Mouse (Mus musculus): ENCODE data around the gene Smbd1. TPM values are rescaled to one million over a fixed set of nuclear protein-coding genes. Genes with fewer than 3 reads are reported as not detected.

Smbd1 gene
- not detected in 2 replicates for polyA plus RNA-seq (2012)

DNA sequence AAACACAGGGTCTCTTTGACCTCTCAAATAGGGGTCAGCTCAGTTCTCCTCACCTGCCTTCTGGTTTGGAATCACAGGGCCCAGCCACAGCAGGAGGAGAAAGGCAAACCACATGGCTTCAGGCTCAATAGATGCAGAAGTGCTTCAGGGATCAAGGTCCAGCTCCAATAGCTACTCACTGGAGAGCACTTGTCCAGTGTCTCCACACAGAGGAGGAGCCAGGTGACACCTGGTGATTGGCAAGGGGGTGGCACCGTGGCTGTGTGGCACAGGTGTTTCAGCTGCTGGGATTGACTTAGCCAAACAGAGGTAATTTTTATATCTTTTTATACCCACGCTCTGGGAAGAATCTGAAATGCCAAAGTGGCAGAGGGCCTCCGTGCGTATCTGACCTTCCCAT, at the start of gene Smbd1:
TSS of gene Smbd1 (minus strand) at position 157 of the 400 bp plus-strand sequence.

DNA sequence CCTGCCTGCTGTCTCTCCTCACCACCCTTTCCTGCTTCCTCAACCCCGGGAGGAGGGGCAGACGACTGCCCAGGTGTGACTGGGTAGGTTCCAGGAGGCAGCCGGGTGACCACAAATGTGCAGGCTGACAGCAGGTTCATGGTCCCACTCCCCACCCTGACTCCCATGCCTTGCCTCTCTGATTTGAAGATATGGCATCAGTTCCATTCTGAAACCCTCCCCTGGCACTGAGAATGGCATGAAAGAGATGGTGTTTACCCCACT, 12.9 kb downstream of the Smbd1 start, which contains the start of gene Muc20:
TSS of gene Muc20 (minus strand) at position 10 of the 264 bp plus-strand sequence.

Other genes starting within 250 kb of the Smbd1 start
- 3.0 and 9.5 TPM in 2 replicates for gene Tfrc, start 201.6 kb downstream of the Smbd1 start, polyA plus RNA-seq (2012)
- gene Tnk2, start 166.6 kb downstream of the Smbd1 start, polyA plus RNA-seq (2012), result 136 and 163 TPM in 2 replicates
- gene Muc4, start 74.6 kb downstream of the Smbd1 start, polyA plus RNA-seq (2012), result not detected in 2 replicates
- not detected in 2 replicates for gene Muc20, start 13.0 kb downstream of the Smbd1 start, polyA plus RNA-seq (2012)
- gene Fyttd1, start 67.0 kb upstream of the Smbd1 start, polyA plus RNA-seq (2012), result 155 and 193 TPM in 2 replicates
- 7.7 TPM in 2 replicates for gene Rubcn, start 67.3 kb upstream of the Smbd1 start, polyA plus RNA-seq (2012)
- 4.3 and 5.1 TPM in 2 replicates for gene Lrch3, start 103.6 kb upstream of the Smbd1 start, polyA plus RNA-seq (2012)
- 0.66 and 2.2 TPM in 2 replicates for gene Iqcg, start 245.7 kb upstream of the Smbd1 start, polyA plus RNA-seq (2012)
- gene Rpl35a, start 246.0 kb upstream of the Smbd1 start, polyA plus RNA-seq (2012), result 177 and 180 TPM in 2 replicates